Mouse (Mus musculus) heart, adult 2 months (tissue): ENCODE data around the gene Wfdc17. TPM values are rescaled to one million over a fixed set of nuclear protein-coding genes. Genes with fewer than 3 reads are reported as not detected.

Source experiments
- DNase-seq, 2 experiments: peaks; one replicate each; pipeline ENCODE4 v3.0.0; 2021
- H3K27ac ChIP-seq: fragments of 200-600 bp; 2 replicates; pipeline ENCODE4 v1.8.1; 2022
- H3K27me3 ChIP-seq: fragments of 200-500 bp; 2 replicates; pipeline ENCODE4 v1.6.1; 2012; ENCODE audit warnings: mild to moderate bottlenecking, low read length, inconsistent platforms, mixed read lengths; ENCODE audit not compliant: control insufficient read depth, insufficient read depth
- H3K36me3 ChIP-seq: fragments of 200-500 bp; 2 replicates; pipeline ENCODE4 v1.6.1; 2012; ENCODE audit warnings: low read length, inconsistent platforms; ENCODE audit not compliant: control insufficient read depth, insufficient read depth
- H3K4me1 ChIP-seq: fragments of 200-500 bp; 2 replicates; pipeline ENCODE4 v1.6.1; 2011; ENCODE audit warnings: low read length; ENCODE audit not compliant: control insufficient read depth, insufficient read depth
- H3K4me3 ChIP-seq: fragments of 200-600 bp; 2 replicates; pipeline ENCODE4 v1.8.1; 2022
- H3K79me2 ChIP-seq: fragments of 200-500 bp; replicated peaks from 2 replicates; pipeline ENCODE4 v1.6.1; 2012; ENCODE audit warnings: mild to moderate bottlenecking, inconsistent platforms, low read length, moderate library complexity, mixed read lengths; ENCODE audit not compliant: control insufficient read depth, insufficient read depth
- H3K9ac ChIP-seq: fragments of 200-500 bp; 2 replicates; pipeline ENCODE4 v1.6.1; 2012; ENCODE audit warnings: low read depth, mild to moderate bottlenecking, control low read depth, inconsistent platforms, low read length, mixed read lengths
- CTCF ChIP-seq: fragments of 200-600 bp; IDR thresholded peaks from 2 replicates; pipeline ENCODE4 v1.8.1; 2022; ENCODE audit warnings: antibody characterized with exemption, mild to moderate bottlenecking, moderate library complexity
- EP300 ChIP-seq: fragments of 200-500 bp; IDR thresholded peaks from 2 replicates; pipeline ENCODE4 v1.6.1; 2011; ENCODE audit warnings: low read depth, low read length, control low read depth; ENCODE audit not compliant: insufficient read depth
- POLR2A ChIP-seq: fragments of 200-500 bp; IDR thresholded peaks from 2 replicates; pipeline ENCODE4 v1.6.1; 2011; ENCODE audit warnings: mild to moderate bottlenecking, low read depth, low read length, control low read depth; ENCODE audit not compliant: insufficient read depth
- WGBS: fragments of 180-500 bp; shearing (Covaris S2); methylation state at CpG from one replicate; pipeline ENCODE4 v1.1.7; 2018; 5-methylcytosine and 5-hydroxymethylcytosine counted together
- intact Hi-C: fragments of 180-260 bp; cut with DNase I; formaldehyde crosslinking; loops from one replicate; pipeline ENCODE4 v1.15.1; 2025
- polyA plus RNA-seq: library from polyadenylated mRNA; depleted of rRNA; stranded (reverse); fragments of >200 nt; gene quantifications from 2 replicates; pipeline ENCODE4 v1.2.3, GENCODE M21; 2012
- total RNA-seq, 2 experiments: library from RNA; stranded (reverse); gene quantifications; 2 replicates each; pipeline ENCODE4 v1.2.3; 2021

Wfdc17 gene
- total and polyA plus RNA-seq, 3 experiments: 4.3 to 9.0 (median 4.5) TPM

- Histone ChIP-seq H3K79me2 (no peaks in the 10 kb centered on the region), H3K9ac (no peak overlapping the region), H3K27me3 (0 out of 2 replicates have a peak, but pooled peaks cover 2% of the 10 kb centered on the region), H3K36me3 (no peaks in the 10 kb centered on the region), H3K27ac (no peak overlapping the region), H3K4me1 (no peaks in the 10 kb centered on the region), H3K4me3 (no peak overlapping the region)
- no peak for TF ChIP-seq CTCF
- no peak for TF ChIP-seq EP300
- no peak for TF ChIP-seq POLR2A
- intact Hi-C loops: loop anchor here (10.0 kb wide), 1 partner anchor 98 kb away; no protein-coding TSS in a partner anchor
- DNase-seq: no peak
- 77% methylated on average over 5 of the region's 5 CpGs for WGBS
Observed at GRCm38 (mm10) chr11:83733071-83733640, 29.4 kb downstream of the Wfdc17 start.

DNA sequence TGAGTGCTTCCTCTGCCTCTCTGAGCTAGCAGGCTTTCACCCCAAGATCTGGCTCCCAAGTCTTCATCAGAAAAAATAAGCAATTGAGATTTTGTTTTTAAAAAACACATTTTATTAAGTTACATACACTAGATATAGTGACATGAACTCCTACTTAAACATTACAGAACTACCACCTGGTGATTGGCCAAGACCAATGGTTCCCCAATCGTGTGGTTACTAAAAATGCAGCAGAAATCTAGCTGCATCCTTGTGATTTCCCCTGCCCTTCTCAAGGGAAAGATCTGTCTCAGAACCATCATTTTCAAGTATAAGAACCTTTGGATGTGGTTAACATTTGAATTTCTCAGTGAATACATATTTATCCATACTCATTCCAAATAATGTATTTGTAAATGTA, 30.4 kb downstream of the Wfdc17 start:
- Histone ChIP-seq H3K4me3 (no peak overlapping the region), H3K79me2 (no peaks in the 10 kb centered on the region), H3K4me1 (no peaks in the 10 kb centered on the region; the same call in 1 of the 2 replicates), H3K27ac (no peak overlapping the region), H3K9ac (no peak overlapping the region), H3K27me3 (0 out of 2 replicates have a peak, but pooled peaks cover 2% of the 10 kb centered on the region), H3K36me3 (no peaks in the 10 kb centered on the region)
- 79% methylated on average over 1 of the region's 1 CpGs for WGBS
- intact Hi-C loops: loop anchor here (10.0 kb wide), 1 partner anchor 99 kb away; no protein-coding TSS in a partner anchor
- TF ChIP-seq POLR2A (no peak), CTCF (no peak), EP300 (no peak)
- DNase-seq: no peak

DNA sequence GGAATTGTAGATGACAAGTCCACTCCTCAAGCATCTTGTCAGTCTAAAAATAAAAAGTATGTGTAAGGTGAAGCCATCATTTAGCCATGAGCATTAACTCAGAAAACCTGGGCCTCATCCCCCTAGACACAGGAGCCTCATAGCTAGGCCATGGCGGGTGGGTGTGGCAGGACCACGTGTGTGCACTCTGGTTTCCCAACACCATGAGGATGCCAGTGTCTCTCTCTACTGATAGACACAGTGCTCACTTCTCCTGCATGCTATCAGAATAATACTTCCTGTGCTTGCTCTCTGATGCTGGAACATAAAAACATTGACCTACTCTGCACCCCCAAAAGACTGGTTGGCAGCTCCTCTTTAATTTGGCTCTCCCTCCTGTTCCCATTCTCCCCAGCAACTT, 32.1 kb downstream of the Wfdc17 start:
- Histone ChIP-seq H3K36me3 (no peaks in the 10 kb centered on the region), H3K27ac (no peak overlapping the region), H3K4me1 (no peaks in the 10 kb centered on the region; the same call in 1 of the 2 replicates), H3K4me3 (no peak overlapping the region), H3K27me3 (0 out of 2 replicates have a peak, but pooled peaks cover 2% of the 10 kb centered on the region), H3K79me2 (no peaks in the 10 kb centered on the region), H3K9ac (no peak overlapping the region)
- DNase-seq: no peak
- TF ChIP-seq CTCF (no peak), POLR2A (no peak), EP300 (no peak)
- intact Hi-C loops: loop anchor here (5.0 to 10.0 kb wide), 2 partner anchors 101 to 294 kb away; no protein-coding TSS in a partner anchor
- WGBS: 59% methylated on average over 2 of the region's 2 CpGs

DNA sequence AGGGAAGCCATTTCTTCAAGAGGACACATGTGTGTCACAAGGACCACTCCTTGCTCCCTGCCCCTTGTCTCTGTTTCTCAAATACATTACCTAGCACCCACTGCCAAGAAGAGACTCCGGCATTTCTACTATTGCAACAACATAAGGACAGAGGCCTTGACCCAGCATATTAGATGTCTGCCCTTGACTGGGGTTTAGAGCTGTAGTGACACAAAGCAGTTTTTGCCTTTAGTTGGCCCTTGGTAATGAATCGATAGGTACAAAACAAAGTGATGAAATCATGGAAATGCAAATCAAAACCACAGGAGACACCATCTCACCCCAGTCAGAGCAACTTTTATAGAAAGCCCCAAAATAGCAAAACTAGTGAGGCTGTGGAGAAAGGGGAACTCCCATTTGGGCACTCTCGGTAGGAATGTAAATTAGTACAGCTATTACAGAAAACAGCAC, 33.3 kb downstream of the Wfdc17 start:
- Histone ChIP-seq H3K27ac (no peak overlapping the region), H3K27me3 (0 out of 2 replicates have a peak, but pooled peaks cover 2% of the 10 kb centered on the region), H3K79me2 (no peaks in the 10 kb centered on the region), H3K36me3 (no peaks in the 10 kb centered on the region), H3K4me1 (no peaks in the 10 kb centered on the region; the same call in 1 of the 2 replicates), H3K9ac (no peak overlapping the region), H3K4me3 (no peak overlapping the region)
- no peak for TF ChIP-seq EP300
- no peak for TF ChIP-seq POLR2A
- no peak for TF ChIP-seq CTCF
- no peak for DNase-seq
- 77% methylated on average over 3 of the region's 3 CpGs for WGBS
- intact Hi-C loops: loop anchor here (5.0 to 10.0 kb wide), 2 partner anchors 102 to 295 kb away; no protein-coding TSS in a partner anchor

GRCm38 (mm10) chr11:83739241-83739640, 35.5 kb downstream of the Wfdc17 start:
- no peaks in the 10 kb centered on the region; the same call in 1 of the 2 replicates for H3K4me1 ChIP-seq
- no peak overlapping the region for H3K9ac ChIP-seq
- 0 out of 2 replicates have a peak, but pooled peaks cover 2% of the 10 kb centered on the region for H3K27me3 ChIP-seq
- H3K79me2 ChIP-seq: no peaks in the 10 kb centered on the region
- H3K4me3 ChIP-seq: no peak overlapping the region
- peak; percentile 52 to 80 for DNase-seq
- 11% methylated on average over 5 of the region's 5 CpGs for WGBS
- intact Hi-C loops: loop anchor here (1.0 to 10.0 kb wide), 3 partner anchors 104 to 297 kb away; no protein-coding TSS in a partner anchor
- H3K36me3 ChIP-seq: no peaks in the 10 kb centered on the region
- H3K27ac ChIP-seq: no peak overlapping the region
- TF ChIP-seq EP300 (0 out of 2 replicates have a peak, but pooled peaks have one; percentile 49), POLR2A (no peak), CTCF (peak; percentile 95)
